In genomic region chr6:139882076-139882475, GRCm38 (mm10) we compare ENCODE assay signal across 19 mouse cellular contexts.
"Had no signal": no experiment of that assay in that cellular context is flagged by ENCODE, and none has a peak within 500 bp of the region (broad histone marks: within the 10 kb centered on the region; RNA-seq: fewer than 3 reads in every experiment).

No protein-coding gene starts in this region.

- H3K4me3 ChIP-seq: layer of hippocampus, adult 2 months; left cerebral cortex, adult 2 months; megakaryocyte, embryonic 14.5 days; midbrain, embryonic 10.5 days; midbrain, embryonic 13.5 days; myocyte; neural tube, embryonic 13.5 days had no signal

- H3K27ac ChIP-seq: kidney, postnatal 0 days; layer of hippocampus, adult 2 months; left cerebral cortex, adult 2 months; liver, embryonic 14.5 days; midbrain, embryonic 10.5 days; midbrain, embryonic 13.5 days; neural tube, embryonic 13.5 days had no signal

- H3K4me2 ChIP-seq: midbrain, embryonic 13.5 days; neural tube, embryonic 13.5 days had no signal

- H3K4me1 ChIP-seq: megakaryocyte, embryonic 14.5 days; midbrain, embryonic 10.5 days had no signal

- H3K27me3 ChIP-seq: megakaryocyte, embryonic 14.5 days; midbrain, embryonic 13.5 days; neural tube, embryonic 13.5 days had no signal

- H3K36me3 ChIP-seq: midbrain, embryonic 10.5 days; midbrain, embryonic 13.5 days; neural tube, embryonic 13.5 days had no signal

- ATAC-seq: intestine, postnatal 0 days; lung, postnatal 0 days; midbrain, embryonic 13.5 days; midbrain, embryonic 16.5 days had no signal

- DNase-seq: kidney, adult 2 months; kidney, postnatal 25 days; layer of hippocampus, postnatal 36 days; lung, postnatal 4 days; retina, postnatal 1 day; thymus, adult 18-20 months; thymus, postnatal 36 days had no signal

- H3K9ac ChIP-seq: liver, embryonic 14.5 days; midbrain, embryonic 13.5 days; neural tube, embryonic 13.5 days had no signal

- H3K9me3 ChIP-seq: midbrain, embryonic 10.5 days; midbrain, embryonic 13.5 days; neural tube, embryonic 13.5 days had no signal
